Mouse (Mus musculus) limb, embryonic 13.5 days (tissue): ENCODE data around the gene Hist3h2ba. TPM values are rescaled to one million over a fixed set of nuclear protein-coding genes. Genes with fewer than 3 reads are reported as not detected.

Source experiments
- ATAC-seq: fragments of 200-750 bp; cut with Nextera tagmentation; 2 replicates; pipeline ENCODE4 v1.8.0; 2017; ENCODE audit warnings: low read depth, moderate number of reproducible peaks, moderate TSS enrichment; ENCODE audit not compliant: low FRiP score
- H3K27ac ChIP-seq: fragments of 300-500 bp; sonication (generic); 2 replicates; pipeline ENCODE4 v1.5.1; 2015; ENCODE audit warnings: inconsistent platforms, mild to moderate bottlenecking, moderate library complexity
- H3K27me3 ChIP-seq: fragments of 300-500 bp; sonication (generic); 2 replicates; pipeline ENCODE4 v1.6.1; 2015; ENCODE audit warnings: mild to moderate bottlenecking, inconsistent platforms
- H3K36me3 ChIP-seq: fragments of 300-500 bp; sonication (generic); 2 replicates; pipeline ENCODE4 v1.6.1; 2015; ENCODE audit warnings: inconsistent platforms, mild to moderate bottlenecking, moderate library complexity
- H3K4me1 ChIP-seq: fragments of 300-500 bp; sonication (generic); 2 replicates; pipeline ENCODE4 v1.6.1; 2015; ENCODE audit warnings: inconsistent platforms
- H3K4me2 ChIP-seq: fragments of 300-500 bp; sonication (generic); replicated peaks from 2 replicates; pipeline ENCODE4 v1.6.1; 2015; ENCODE audit warnings: inconsistent platforms, mild to moderate bottlenecking, moderate library complexity
- H3K4me3 ChIP-seq: fragments of 300-500 bp; sonication (generic); 2 replicates; pipeline ENCODE4 v1.5.1; 2015; ENCODE audit warnings: moderate library complexity, mild to moderate bottlenecking, inconsistent platforms
- H3K9ac ChIP-seq: fragments of 300-500 bp; sonication (generic); 2 replicates; pipeline ENCODE4 v1.6.1; 2015; ENCODE audit warnings: mild to moderate bottlenecking, inconsistent platforms
- H3K9me3 ChIP-seq: fragments of 300-500 bp; sonication (generic); 2 replicates; pipeline ENCODE4 v1.6.1; 2016; ENCODE audit warnings: inconsistent platforms
- WGBS: fragments of 180-500 bp; shearing (Covaris S2); methylation state at CpG from one replicate; pipeline ENCODE4 v1.1.7; 2015; 5-methylcytosine and 5-hydroxymethylcytosine counted together
- polyA plus RNA-seq: library from polyadenylated mRNA; unstranded; fragments of >200 nt; fragmentation: Nextera tagmentation; extraction: Ambion mirVana; gene quantifications from 2 replicates; pipeline ENCODE4 v1.2.1, GENCODE M21; 2015

Gene Hist3h2ba
- polyA plus RNA-seq, 1 experiment from 2014 or later = 40.7 TPM

- Histone ChIP-seq H3K9ac (no peak overlapping the region), H3K4me2 (no peak overlapping the region), H3K36me3 (no peaks in the 10 kb centered on the region), H3K27me3 (peaks cover 3% of the 10 kb centered on the region; the same call in 1 of the 2 replicates), H3K27ac (no peak overlapping the region), H3K4me1 (no peaks in the 10 kb centered on the region), H3K9me3 (no peaks in the 10 kb centered on the region), H3K4me3 (no peak overlapping the region)
- WGBS = 84% methylated on average over 9 of the region's 9 CpGs
- no peak for ATAC-seq
These were observed 26.3 kb upstream of the Hist3h2ba start for GRCm38 (mm10) chr11:58922420-58922819.

- WGBS = 73% methylated on average over 2 of the region's 3 CpGs
- Histone ChIP-seq H3K4me1 (no peaks in the 10 kb centered on the region), H3K9ac (no peak overlapping the region), H3K4me3 (no peak overlapping the region), H3K4me2 (no peak overlapping the region), H3K27ac (no peak overlapping the region), H3K36me3 (peaks cover 9% of the 10 kb centered on the region), H3K27me3 (no peaks in the 10 kb centered on the region), H3K9me3 (no peaks in the 10 kb centered on the region)
- no peak for ATAC-seq
These were observed 22.1 kb upstream of the Hist3h2ba start for GRCm38 (mm10) chr11:58926651-58927050.

GRCm38 (mm10) chr11:58927053-58927452 lies 21.7 kb upstream of the Hist3h2ba start:
- peaks cover 13% of the 10 kb centered on the region for H3K36me3 ChIP-seq
- no peak overlapping the region for H3K4me3 ChIP-seq
- no peaks in the 10 kb centered on the region for H3K9me3 ChIP-seq
- no peak overlapping the region for H3K9ac ChIP-seq
- no peak for ATAC-seq
- no peak overlapping the region for H3K4me2 ChIP-seq
- no peaks in the 10 kb centered on the region for H3K27me3 ChIP-seq
- no peaks in the 10 kb centered on the region for H3K4me1 ChIP-seq
- WGBS = 77% methylated on average over 2 of the region's 2 CpGs
- H3K27ac ChIP-seq = no peak overlapping the region

- ATAC-seq = 0 out of 2 replicates have a peak, but pooled peaks have one; percentile 72
- Histone ChIP-seq H3K27me3 (no peaks in the 10 kb centered on the region), H3K4me2 (peak overlapping the region; percentile 32), H3K9ac (no peak overlapping the region; the same call in 1 of the 2 replicates), H3K36me3 (peaks cover 23% of the 10 kb centered on the region), H3K4me3 (no peak overlapping the region), H3K4me1 (no peaks in the 10 kb centered on the region), H3K9me3 (no peaks in the 10 kb centered on the region), H3K27ac (no peak overlapping the region)
- 34% methylated on average over 20 of the region's 20 CpGs for WGBS
These were observed 20.7 kb upstream of the Hist3h2ba start for GRCm38 (mm10) chr11:58927790-58928651.

GRCm38 (mm10) chr11:58929055-58929454 lies 19.7 kb upstream of the Hist3h2ba start:
- 76% methylated on average over 4 of the region's 4 CpGs for WGBS
- Histone ChIP-seq H3K36me3 (peaks cover 33% of the 10 kb centered on the region), H3K4me2 (no peak overlapping the region), H3K27me3 (no peaks in the 10 kb centered on the region), H3K27ac (no peak overlapping the region), H3K4me1 (no peaks in the 10 kb centered on the region), H3K4me3 (no peak overlapping the region), H3K9me3 (no peaks in the 10 kb centered on the region), H3K9ac (no peak overlapping the region)
- ATAC-seq = no peak

GRCm38 (mm10) chr11:58929641-58930040 lies 19.1 kb upstream of the Hist3h2ba start:
- Histone ChIP-seq H3K36me3 (peaks cover 39% of the 10 kb centered on the region), H3K9me3 (no peaks in the 10 kb centered on the region), H3K4me3 (no peak overlapping the region), H3K27ac (no peak overlapping the region), H3K27me3 (no peaks in the 10 kb centered on the region), H3K4me1 (no peaks in the 10 kb centered on the region), H3K4me2 (no peak overlapping the region), H3K9ac (no peak overlapping the region)
- 48% methylated on average over 3 of the region's 3 CpGs for WGBS
- no peak for ATAC-seq

GRCm38 (mm10) chr11:58930254-58930653 lies 18.5 kb upstream of the Hist3h2ba start:
- H3K27ac ChIP-seq = no peak overlapping the region
- no peak overlapping the region for H3K4me2 ChIP-seq
- no peak for ATAC-seq
- H3K4me3 ChIP-seq = no peak overlapping the region
- no peaks in the 10 kb centered on the region for H3K27me3 ChIP-seq
- H3K36me3 ChIP-seq = peaks cover 44% of the 10 kb centered on the region
- WGBS = 98% methylated on average over 3 of the region's 3 CpGs
- no peak overlapping the region for H3K9ac ChIP-seq
- H3K9me3 ChIP-seq = no peaks in the 10 kb centered on the region
- no peaks in the 10 kb centered on the region for H3K4me1 ChIP-seq

GRCm38 (mm10) chr11:58931576-58931975 lies 17.1 kb upstream of the Hist3h2ba start:
- Histone ChIP-seq H3K4me1 (peaks cover 1% of the 10 kb centered on the region; the same call in 1 of the 2 replicates), H3K36me3 (peaks cover 55% of the 10 kb centered on the region), H3K27me3 (no peaks in the 10 kb centered on the region), H3K4me2 (no peak overlapping the region), H3K9me3 (no peaks in the 10 kb centered on the region), H3K9ac (peak overlapping the region; percentile 4; the same call in 1 of the 2 replicates), H3K27ac (no peak overlapping the region), H3K4me3 (no peak overlapping the region)
- no peak for ATAC-seq
- WGBS = 66% methylated on average over 4 of the region's 4 CpGs

- no peak for ATAC-seq
- H3K9me3 ChIP-seq = no peaks in the 10 kb centered on the region
- H3K4me1 ChIP-seq = peaks cover 20% of the 10 kb centered on the region
- H3K4me3 ChIP-seq = peak overlapping the region; percentile 92
- H3K27ac ChIP-seq = no peak overlapping the region; the same call in 1 of the 2 replicates
- no peaks in the 10 kb centered on the region for H3K27me3 ChIP-seq
- under 1% methylated on average over 12 of the region's 13 CpGs for WGBS
- H3K36me3 ChIP-seq = peaks cover 39% of the 10 kb centered on the region
- peak overlapping the region; percentile 95 for H3K4me2 ChIP-seq
- H3K9ac ChIP-seq = peak overlapping the region; percentile 97
These were observed 10.8 kb upstream of the Hist3h2ba start for GRCm38 (mm10) chr11:58937909-58938308.

- peaks cover 3% of the 10 kb centered on the region for H3K27me3 ChIP-seq
These were observed 10.2 kb upstream of the Hist3h2ba start, which contains the start of gene Rnf187 for GRCm38 (mm10) chr11:58938322-58939087. Rnf187 (minus strand) TSS chr11:58938916.

GRCm38 (mm10) chr11:58939088-58939439 lies 9.7 kb upstream of the Hist3h2ba start:
- Histone ChIP-seq H3K27me3 (peaks cover 7% of the 10 kb centered on the region), H3K4me3 (peak overlapping the region; percentile 92), H3K4me1 (peaks cover 20% of the 10 kb centered on the region), H3K4me2 (peak overlapping the region; percentile 95), H3K36me3 (peaks cover 27% of the 10 kb centered on the region), H3K27ac (peak overlapping the region; percentile 90; the same call in 1 of the 2 replicates), H3K9me3 (no peaks in the 10 kb centered on the region), H3K9ac (peak overlapping the region; percentile 97)
- ATAC-seq = no peak
- WGBS = 20% methylated on average over 6 of the region's 6 CpGs

More at GRCm38 (mm10) chr11:58938322-58939087, 10.2 kb upstream of the Hist3h2ba start, which contains the start of gene Rnf187:
- peak within 1 kb of the TSS; percentile 92 for H3K4me3 ChIP-seq
- peak within 1 kb of the TSS; percentile 90 for H3K27ac ChIP-seq
- H3K4me2 ChIP-seq = peak within 1 kb of the TSS; percentile 95
- peak; percentile 98 for ATAC-seq
- WGBS = under 1% methylated on average over 95 of the region's 95 CpGs
- no peaks in the 10 kb centered on the region for H3K9me3 ChIP-seq
- H3K4me1 ChIP-seq = peaks cover 20% of the 10 kb centered on the region
- peak within 1 kb of the TSS; percentile 97 for H3K9ac ChIP-seq
- H3K36me3 ChIP-seq = peaks cover 33% of the 10 kb centered on the region

- peaks cover 10% of the 10 kb centered on the region; the same call in 1 of the 2 replicates for H3K4me1 ChIP-seq
- ATAC-seq = no peak
- no peak overlapping the region for H3K4me3 ChIP-seq
- H3K9ac ChIP-seq = no peak overlapping the region
- no peak overlapping the region for H3K4me2 ChIP-seq
- 58% methylated on average over 5 of the region's 5 CpGs for WGBS
- no peak overlapping the region for H3K27ac ChIP-seq
- peaks cover 30% of the 10 kb centered on the region for H3K27me3 ChIP-seq
- H3K36me3 ChIP-seq = no peaks in the 10 kb centered on the region
- H3K9me3 ChIP-seq = no peaks in the 10 kb centered on the region
These were observed 4.6 kb upstream of the Hist3h2ba start for GRCm38 (mm10) chr11:58944136-58944535.
